Mouse (Mus musculus) CH12F3 (cell line): ENCODE results near the gene Pde4c.

Source experiments
- in situ Hi-C: fragments of 300-500 bp; cut with MboI; formaldehyde crosslinking; loops from 2 replicates; pipeline ENCODE4 v1.14.3; 2020; ENCODE audit warnings: low sequenced_read_pairs

Gene Pde4c

DNA sequence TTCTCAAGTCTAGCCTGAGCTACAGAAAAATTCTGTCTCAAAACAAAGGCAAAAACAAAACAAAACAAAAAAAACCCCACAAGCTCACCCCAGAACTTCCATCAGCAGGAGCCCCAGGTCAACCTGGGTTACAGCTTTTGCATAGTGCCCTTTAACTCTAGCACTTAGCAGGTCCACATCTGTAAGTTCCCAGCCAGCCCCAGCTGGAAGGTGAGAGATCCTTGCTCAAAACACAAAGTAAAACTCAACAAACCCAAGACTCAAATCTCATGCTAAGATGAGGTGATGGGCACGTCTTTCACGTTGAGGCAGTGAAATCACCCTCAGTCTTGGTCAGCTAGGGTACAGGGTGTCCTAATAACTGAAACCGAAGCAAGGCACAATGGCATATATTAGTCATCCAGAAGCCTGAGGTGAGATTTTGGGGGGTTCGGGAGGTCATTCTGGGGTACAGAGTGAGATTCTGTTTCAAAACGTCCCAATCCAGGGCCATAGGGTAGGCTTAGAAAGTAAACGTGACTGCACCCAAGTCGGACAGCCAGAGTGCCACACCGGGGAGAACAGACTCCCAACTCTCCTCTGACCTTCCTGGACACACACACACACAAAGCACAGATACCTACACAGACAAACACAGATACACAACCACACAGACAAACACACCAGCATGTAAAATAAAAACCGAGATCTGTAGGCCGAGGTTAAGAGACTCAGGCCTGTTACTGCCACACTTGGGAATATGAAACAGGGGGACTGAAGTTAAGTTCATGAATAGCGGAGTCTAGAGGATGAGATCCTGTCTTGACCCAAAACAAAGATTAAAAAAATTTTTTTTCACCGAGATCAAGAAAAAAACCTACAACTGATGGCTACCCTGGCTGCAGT is 25.9 kb upstream of the Pde4c start:
- in situ Hi-C loops: no loop called here

DNA sequence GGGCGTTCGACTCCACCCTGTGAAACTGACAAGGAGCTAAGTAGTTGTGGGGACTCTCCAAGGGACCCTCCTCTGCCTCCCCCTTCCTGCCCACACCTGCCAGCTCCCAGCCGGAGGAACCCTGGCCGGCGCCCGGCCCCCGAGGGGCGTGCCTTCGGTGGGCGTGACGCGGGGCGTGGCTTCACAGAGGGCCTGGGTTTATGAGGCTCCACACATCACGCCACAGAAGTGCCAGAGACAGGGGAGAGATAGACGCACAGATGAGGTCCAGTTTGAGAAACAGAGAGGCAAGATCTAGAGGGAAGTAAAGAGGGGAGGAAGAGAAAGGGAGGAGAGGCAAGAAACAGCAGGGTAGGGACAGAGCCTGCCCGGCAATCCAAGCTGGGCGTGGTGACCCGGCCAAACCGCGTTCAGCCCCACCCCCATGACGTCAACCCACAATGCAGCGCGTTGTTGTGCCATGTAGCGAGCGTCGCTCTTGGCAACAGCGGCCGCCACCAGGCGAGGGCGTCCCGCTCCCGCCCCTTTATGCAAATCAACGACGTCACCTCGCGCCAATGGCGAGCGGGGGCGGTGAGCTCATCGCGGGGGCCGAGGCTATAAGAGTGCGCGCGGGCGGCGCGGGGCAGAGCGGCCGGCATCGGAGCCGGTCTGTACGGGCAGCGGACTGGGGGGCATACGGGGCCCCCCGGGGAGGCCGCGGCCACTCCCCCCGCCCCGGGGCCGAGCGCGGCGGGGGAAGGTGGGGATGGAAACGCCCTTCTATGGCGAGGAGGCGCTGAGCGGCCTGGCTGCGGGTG is 25.0 kb upstream of the Pde4c start, which contains the start of gene Jund:
Gene Jund (plus strand): TSS at position 640 of the 800 bp plus-strand sequence.
- in situ Hi-C loops: no loop called here

DNA sequence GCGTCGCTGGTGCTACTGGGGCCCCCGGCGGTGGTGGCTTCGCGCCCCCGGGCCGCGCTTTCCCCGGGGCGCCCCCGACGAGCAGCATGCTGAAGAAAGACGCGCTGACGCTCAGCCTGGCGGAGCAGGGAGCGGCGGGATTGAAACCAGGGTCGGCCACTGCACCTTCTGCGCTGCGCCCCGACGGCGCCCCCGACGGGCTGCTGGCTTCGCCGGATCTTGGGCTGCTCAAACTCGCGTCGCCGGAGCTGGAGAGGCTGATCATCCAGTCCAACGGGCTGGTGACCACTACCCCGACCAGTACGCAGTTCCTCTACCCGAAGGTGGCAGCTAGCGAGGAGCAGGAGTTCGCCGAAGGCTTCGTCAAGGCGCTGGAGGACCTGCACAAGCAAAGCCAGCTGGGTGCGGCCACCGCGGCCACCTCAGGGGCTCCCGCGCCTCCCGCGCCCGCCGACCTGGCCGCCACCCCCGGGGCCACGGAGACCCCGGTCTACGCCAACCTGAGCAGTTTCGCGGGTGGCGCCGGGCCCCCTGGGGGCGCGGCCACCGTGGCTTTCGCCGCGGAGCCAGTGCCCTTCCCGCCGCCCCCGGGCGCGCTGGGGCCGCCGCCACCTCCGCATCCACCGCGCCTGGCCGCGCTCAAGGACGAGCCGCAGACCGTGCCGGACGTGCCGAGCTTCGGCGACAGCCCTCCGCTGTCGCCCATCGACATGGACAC is 24.2 kb upstream of the Pde4c start:
- in situ Hi-C loops: no loop called here

DNA sequence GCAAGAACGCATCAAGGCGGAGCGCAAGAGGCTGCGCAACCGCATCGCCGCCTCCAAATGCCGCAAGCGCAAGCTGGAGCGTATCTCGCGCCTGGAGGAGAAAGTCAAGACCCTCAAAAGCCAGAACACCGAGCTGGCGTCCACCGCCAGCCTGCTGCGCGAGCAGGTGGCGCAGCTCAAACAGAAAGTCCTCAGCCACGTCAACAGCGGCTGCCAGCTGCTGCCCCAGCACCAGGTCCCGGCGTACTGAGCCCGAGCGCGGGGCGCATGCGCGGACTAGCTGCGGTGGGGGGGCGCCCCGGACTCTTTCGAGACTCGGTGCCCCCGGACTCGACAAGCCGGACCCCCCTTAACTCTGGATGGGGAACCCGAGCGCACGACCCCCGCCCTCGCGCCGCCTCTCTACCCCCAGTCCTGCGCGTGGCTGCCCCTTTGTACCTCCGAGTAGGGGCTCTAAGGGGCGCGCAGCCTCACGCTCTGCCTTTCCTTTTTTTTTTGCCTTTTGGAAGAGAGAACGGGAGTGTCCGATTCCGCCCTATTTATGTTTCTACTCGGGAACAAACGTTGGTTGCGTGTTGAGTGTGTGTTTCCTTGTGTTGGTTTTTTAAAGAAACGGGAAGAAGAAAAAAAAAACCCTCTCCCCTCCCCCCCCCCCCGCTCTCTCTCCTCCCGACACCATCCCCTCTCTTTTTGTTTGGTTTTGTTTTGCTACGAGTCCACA is 23.5 kb upstream of the Pde4c start:
- in situ Hi-C loops: no loop called here

DNA sequence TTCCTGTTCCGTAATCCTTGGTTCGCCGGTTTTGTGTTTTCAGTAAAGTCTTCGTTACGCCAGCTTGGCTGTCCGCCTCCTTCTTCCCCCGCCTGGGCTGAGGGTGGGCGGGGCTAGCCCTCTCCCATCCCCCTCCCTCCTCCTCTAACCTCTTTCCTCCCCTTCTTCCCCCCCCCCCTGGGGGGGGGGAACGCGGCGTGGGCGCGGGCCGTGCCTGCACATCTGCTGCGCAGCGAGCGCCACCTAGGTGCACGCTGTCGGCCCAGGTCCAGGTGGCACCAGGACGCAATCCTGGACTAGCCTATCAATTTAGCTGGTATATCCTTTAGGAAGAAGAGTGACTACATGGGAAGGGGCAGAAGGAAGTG is 23.0 kb upstream of the Pde4c start:
- in situ Hi-C loops: no loop called here

DNA sequence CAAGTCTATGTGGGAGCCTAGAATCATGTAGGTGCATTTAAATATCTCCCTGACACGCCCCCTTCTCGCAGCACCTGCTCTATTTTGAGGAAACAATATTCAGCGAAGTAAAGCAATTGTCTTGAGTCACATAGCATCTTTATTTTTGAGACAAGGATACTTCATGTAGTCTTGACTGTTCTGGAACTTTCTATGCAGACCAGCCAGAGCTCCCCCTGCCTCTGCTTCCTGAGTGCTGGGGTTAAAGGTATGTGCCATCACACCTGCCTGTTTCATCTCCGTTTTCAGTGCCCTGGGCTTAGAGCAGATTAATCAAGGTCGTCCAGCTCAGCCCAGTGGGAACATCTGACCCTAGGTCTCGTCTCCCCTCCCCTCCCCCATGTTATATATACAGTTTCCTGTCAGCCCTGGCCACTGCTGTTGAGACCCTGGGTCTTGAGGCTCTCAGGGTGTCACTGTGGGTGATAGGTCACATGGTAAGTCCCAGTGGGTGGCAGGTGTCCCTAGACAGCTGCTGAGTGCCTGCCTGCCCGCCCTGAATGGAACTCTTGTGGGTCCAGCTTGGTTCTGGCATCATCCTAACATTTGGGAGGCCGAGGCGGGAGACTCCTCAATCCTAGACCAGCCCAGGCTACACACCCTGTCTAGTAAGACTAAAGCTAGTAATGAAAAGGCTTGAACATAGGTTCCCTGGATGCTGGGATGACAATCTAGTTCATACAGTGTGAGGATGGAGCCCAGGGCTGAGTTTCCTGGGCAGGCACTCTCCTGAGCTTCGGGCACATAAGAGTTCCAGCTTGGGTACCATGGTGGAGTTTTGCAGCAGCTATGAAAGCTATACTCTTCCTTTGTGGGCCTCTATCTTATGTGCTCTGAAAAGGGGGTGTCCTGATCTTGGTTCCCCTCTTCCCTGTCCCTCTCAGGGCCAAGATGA is 22.2 kb upstream of the Pde4c start:
- in situ Hi-C loops: no loop called here

DNA sequence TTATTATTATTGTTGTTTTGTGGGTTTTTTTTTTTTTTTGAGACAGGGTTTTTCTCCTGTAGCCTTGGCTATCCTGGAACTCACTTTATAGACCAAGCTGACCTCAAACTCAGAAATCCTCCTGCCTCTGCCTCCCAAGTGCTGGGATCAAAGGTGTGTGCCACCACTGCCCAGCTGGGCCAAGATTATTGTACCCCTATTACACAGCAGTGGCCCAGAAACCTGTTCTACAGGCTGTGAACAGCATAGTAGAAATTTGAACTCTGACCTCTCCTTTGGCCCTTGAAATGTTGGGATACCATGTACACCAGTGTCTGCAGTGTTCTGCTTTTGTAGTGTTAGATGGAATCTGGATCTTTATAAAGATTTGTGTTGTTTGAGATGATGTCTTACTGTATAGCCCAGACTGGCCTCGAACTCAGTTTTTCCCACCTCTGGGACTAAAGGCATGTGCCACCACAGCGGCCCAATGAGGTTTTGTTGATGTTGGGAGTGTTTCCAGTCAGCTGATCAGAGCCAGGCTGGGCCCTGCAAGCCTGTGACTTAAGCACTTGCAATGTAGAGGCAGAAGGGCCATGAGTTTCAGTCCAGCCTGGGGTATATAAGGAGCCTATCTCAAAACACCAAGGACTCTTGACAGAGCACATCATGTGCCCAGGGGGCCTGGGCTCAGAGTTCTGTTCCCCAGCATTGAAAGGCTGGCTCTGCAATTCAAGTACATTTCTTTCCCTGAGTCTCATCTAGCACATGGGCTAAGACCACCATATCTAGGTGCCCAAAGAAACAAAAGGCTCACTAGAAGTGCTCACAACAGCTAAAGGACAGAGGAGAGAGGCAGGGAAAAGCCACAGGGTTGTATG is 21.3 kb upstream of the Pde4c start:
- in situ Hi-C loops: no loop called here

DNA sequence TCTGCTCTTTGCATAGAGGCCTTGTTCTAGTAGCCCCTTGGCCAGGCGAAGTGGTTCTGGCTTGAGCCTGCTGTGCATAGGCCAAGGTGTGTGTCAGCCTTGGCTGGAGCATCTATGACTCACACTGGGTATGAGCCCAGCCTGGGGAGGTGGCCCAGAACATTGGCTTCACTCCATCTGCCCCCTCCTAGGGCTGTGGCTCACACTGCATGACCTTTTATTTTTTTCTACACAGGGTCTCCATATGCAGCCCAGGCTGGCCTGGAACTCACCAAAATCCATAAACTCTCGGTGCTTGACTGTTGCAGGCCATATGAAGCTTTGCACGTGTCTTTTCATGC is 20.7 kb upstream of the Pde4c start:
- in situ Hi-C loops: no loop called here

DNA sequence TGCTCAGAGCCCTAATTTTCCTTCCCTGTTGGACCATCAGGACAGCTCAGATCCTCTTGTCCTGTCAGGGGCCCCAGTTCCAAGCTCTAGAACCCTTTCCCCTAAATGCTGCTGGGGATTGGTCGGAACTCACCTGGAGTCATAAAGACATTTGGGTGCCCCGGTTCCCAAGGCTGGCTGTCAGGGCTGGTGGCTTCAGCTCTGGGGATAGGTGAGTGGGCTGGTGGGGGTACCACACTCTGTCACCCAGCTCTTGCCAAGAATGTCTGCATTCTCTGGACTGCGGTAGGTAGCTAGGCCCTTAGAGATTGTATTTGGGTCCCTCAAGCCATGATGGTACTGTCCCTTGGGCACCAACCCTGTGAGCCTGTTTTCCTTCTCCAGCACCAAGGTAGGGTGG is 20.2 kb upstream of the Pde4c start, which contains the start of gene Iqcn:
Gene Iqcn (plus strand): TSS at position 171 of the 400 bp plus-strand sequence.
- in situ Hi-C loops: no loop called here

DNA sequence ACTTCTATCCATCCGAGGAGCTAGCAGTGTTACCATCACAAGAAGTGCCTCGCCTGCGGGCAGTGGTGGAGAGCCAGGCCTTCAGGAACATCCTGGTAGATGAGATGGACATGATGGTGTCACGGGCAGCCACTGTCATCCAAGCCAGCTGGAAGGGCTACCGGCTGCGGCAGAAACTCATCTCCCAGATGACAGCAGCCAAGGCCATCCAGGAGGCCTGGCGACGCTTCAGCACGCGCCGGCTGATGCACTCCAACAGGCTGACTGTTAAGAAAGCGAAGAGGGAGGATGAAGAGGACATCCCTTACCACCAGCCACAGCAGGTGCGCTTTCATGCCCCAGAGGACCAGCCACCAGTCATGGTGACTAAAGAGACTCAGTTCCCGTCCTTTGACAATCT is 15.2 kb upstream of the Pde4c start:
- in situ Hi-C loops: no loop called here

DNA sequence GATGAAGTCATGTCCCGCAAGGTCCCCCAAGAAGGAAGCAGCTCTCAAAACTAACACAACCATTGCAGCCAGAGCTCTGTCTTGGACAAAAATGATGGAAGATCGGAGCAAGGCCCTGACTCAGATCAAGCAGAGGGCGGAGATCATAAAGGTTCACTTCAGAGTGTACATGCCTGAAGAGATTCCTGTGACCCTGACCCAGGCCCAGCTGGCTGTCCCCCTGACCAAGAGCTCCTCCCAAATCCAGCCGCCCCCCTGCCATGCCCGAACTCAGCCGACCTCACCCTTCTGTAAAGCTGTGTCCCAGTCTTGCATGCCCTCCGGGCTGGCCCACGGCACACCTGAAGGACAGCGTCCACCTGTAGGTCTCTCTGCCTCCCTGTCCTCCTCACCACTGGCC is 13.7 kb upstream of the Pde4c start:
- in situ Hi-C loops: loop anchor here (5.0 to 10.0 kb wide), 2 partner anchors 38 to 135 kb away; no protein-coding TSS in a partner anchor

DNA sequence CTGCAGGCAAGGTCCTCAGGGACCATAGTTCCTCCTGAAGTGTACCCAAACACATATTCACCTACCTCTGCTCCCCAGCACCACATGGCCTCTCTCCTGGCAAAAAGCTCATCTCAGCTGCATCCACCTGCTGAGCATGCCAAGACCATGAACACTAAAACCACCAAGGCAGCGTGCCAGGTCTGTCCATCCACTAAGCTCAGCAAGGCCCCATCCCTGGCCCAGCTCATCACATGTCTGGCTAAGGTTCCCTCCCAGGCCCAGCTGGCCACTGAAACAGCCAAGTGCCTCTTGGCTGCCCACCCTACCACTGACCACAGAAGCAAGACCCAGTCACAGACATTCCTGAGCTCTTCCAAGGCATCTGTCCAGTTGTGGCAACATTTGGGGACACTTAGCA is 13.2 kb upstream of the Pde4c start:
- in situ Hi-C loops: loop anchor here (5.0 to 10.0 kb wide), 2 partner anchors 37 to 135 kb away; no protein-coding TSS in a partner anchor

DNA sequence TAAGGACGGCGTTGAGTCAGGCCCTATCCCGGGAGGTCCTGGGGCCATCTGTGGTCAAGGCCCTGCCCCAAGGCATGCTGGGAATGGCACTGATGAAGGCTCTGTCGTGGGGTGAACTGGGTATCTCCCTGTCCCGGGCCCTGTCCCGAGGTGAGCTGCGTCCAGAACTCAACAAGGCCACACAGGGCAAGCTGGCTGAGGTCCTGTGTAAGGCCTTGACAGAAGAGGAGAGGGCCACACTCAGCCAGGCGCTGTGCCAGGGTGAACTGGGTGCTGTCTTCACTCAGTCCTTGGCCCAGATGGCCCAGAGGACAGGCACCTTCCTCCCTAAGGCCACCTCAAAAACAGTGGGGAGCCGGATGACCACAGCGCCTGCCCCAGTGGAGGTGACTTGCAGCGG is 12.5 kb upstream of the Pde4c start:
- in situ Hi-C loops: loop anchor here (5.0 to 10.0 kb wide), 2 partner anchors 36 to 134 kb away; no protein-coding TSS in a partner anchor

DNA sequence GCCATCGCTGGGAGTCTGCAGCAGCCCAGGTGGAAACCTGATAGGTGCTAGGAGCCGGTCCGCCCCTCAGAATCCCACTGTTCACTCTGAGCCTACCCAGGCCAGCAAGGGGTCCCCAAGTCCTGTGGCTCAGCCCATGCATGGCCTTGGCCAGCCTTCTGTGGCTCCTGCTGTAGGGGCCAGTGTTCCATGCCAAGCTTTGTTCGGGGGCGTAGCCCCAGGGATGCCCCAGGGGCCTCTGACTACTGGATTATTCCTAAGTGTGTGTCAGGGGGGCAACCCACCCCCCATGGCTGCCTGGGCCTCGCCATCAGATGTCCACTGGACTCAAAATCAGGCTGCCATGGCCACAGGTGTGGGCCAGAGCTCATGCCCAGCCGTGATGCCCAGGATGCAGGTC is 9.5 kb upstream of the Pde4c start:
- in situ Hi-C loops: loop anchor here (5.0 to 10.0 kb wide), 2 partner anchors 33 to 131 kb away; no protein-coding TSS in a partner anchor

DNA sequence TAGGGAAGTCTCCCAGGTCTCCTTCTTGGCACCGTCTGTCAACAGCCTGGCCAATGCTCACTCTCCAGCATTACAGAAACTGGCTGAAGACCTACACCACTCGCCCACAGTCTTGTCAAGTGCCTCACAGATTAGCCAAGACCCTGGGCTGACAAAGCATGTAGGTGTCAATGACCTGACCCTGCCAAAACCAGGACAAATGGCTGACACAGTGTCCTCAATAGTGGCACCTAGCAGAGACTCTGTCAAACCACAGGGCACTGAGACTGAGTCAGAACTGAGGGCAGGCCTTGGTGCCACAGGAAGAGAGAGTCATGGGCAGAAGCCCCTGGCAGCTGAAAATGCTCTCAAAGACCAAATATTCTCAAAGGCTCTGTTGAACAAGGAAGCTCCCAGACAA is 8.4 kb upstream of the Pde4c start:
- in situ Hi-C loops: loop anchor here (10.0 kb wide), 1 partner anchor 130 kb away; no protein-coding TSS in a partner anchor

DNA sequence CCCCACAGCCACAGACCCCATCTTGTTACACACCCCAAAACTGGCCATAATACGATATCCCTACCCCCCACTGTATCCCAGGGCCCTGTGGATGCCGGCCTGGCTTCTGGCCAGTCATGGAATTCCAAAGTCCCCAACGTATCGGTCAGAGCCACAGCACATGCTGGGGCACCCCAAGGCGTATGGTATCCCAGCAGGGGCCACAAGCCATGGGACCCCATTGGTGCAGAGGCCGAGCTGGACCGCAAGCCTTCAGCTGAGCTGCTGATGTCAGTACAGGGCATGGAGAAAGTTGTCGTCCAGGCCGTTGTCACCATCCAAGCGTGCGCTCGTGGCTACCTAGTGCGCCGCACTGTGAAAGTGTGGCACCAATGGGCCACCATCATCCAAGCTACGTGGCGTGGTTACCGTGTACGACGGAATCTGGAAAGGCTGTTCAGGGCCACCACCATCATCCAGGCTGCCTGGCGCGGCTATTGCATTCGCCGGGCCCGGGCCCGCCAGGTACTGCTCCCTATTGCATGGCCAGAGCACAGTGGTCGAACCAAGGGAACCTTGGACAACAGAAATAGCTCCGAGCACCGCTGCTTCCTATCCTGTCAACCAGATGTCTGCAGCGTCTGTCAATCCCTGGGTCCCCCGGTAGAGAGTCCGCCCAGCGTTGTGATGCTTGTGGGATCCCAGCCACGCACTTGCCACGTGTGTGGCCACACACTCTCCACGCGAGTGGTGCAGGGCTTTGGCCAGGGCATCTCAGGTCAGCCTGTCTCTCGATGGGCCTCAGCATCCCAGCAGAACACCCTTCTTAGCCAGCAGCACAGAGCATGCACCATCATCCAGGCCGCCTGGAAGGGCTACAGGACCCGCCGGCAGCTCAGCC is 6.8 kb upstream of the Pde4c start:
- in situ Hi-C loops: loop anchor here (10.0 kb wide), 1 partner anchor 128 kb away; no protein-coding TSS in a partner anchor

DNA sequence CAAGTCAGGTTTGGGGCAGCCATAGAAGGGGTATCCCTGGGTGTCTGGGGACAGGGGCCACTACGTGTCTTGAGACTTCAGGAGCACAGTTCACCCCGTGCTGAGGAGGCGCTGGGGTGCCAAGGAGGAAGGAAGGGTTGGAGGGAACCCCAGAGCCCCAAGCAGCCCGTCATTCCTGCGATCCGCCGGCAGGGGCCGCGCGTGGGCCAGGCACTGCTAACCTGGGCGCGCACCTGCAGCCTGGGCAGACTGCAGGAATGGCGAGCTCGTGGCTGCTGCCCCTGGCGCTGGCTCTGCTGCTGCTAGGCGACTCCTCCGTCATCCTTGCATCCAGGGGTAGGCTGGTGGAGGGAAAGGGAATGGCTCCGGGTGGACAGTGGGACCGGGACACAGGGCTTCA is 5.2 kb upstream of the Pde4c start, which contains the start of gene Gm3336:
Gene Gm3336 (plus strand): TSS at position 247 of the 400 bp plus-strand sequence.
- in situ Hi-C loops: loop anchor here (10.0 kb wide), 1 partner anchor 127 kb away; no protein-coding TSS in a partner anchor
